Mouse (Mus musculus) right cerebral cortex, postnatal 10 days (tissue): Measurements from ENCODE around the gene Rasgrp2.

ENCODE experiments used
- DNase-seq, 2 experiments: peaks; one replicate each; pipeline ENCODE4 v3.0.0; 2021; ENCODE audit warnings: low spot score in 2 of 2

Rasgrp2 gene

GRCm38 (mm10) chr19:6407109-6407508 is 8.0 kb downstream of the Rasgrp2 start:
- peak in 1 of 2 experiments; percentile 17 for DNase-seq

- peak in 1 of 2 experiments; percentile 24 for DNase-seq
Observed at GRCm38 (mm10) chr19:6407816-6408510, 8.8 kb downstream of the Rasgrp2 start.

- peak in 1 of 2 experiments; percentile 28 for DNase-seq
Observed at GRCm38 (mm10) chr19:6408749-6409148, 9.6 kb downstream of the Rasgrp2 start.

GRCm38 (mm10) chr19:6409176-6409575 is 10.0 kb downstream of the Rasgrp2 start:
- DNase-seq, result no peak

- DNase-seq, result no peak
Observed at GRCm38 (mm10) chr19:6409936-6410335, 10.8 kb downstream of the Rasgrp2 start.

GRCm38 (mm10) chr19:6412798-6413197 is 13.7 kb downstream of the Rasgrp2 start:
- DNase-seq, result no peak

GRCm38 (mm10) chr19:6415454-6415853 is 16.3 kb downstream of the Rasgrp2 start:
- no peak for DNase-seq

- peak; percentile 81 to 84 for DNase-seq
Observed at GRCm38 (mm10) chr19:6416124-6416770, 17.1 kb downstream of the Rasgrp2 start.

- peak in 1 of 2 experiments; percentile 21 for DNase-seq
Observed at GRCm38 (mm10) chr19:6416894-6417761, 18.0 kb downstream of the Rasgrp2 start.

GRCm38 (mm10) chr19:6418233-6418879 is 19.2 kb downstream of the Rasgrp2 start, which contains the start of gene Nrxn2:
Nrxn2 (plus strand) TSS chr19:6418731.
- peak; percentile 97 to 98 for DNase-seq

- DNase-seq, result peak in 1 of 2 experiments; percentile 63
Observed at GRCm38 (mm10) chr19:6418984-6419692, 20.0 kb downstream of the Rasgrp2 start.

- peak in 1 of 2 experiments; percentile 36 for DNase-seq
Observed at GRCm38 (mm10) chr19:6419805-6420310, 20.7 kb downstream of the Rasgrp2 start.

- DNase-seq, result peak; percentile 79 to 84
Observed at GRCm38 (mm10) chr19:6420481-6421210, 21.5 kb downstream of the Rasgrp2 start.

GRCm38 (mm10) chr19:6421211-6421590 is 22.1 kb downstream of the Rasgrp2 start:
- DNase-seq, result peak in 1 of 2 experiments; percentile 76

GRCm38 (mm10) chr19:6422014-6422413 is 22.9 kb downstream of the Rasgrp2 start:
- DNase-seq, result no peak

- DNase-seq, result peak; percentile 65 to 75
Observed at GRCm38 (mm10) chr19:6423241-6423640, 24.1 kb downstream of the Rasgrp2 start.

GRCm38 (mm10) chr19:6424137-6424881 is 25.2 kb downstream of the Rasgrp2 start:
- no peak for DNase-seq

GRCm38 (mm10) chr19:6425595-6425994 is 26.5 kb downstream of the Rasgrp2 start:
- no peak for DNase-seq
